Mouse (Mus musculus): ENCODE measurements around the gene Trappc3.

GRCm38 (mm10) chr4:126222631-126223030 lies 39.5 kb upstream of the Trappc3 start:
- no peak for TF ChIP-seq POLR2A (IDR thresholded peaks at IDR 0.05; ENCODE audit: control insufficient read depth in 1 of 2, insufficient read depth in 1 of 2, low read depth in 1 of 2, low read length in 2 of 2, poor library complexity in 1 of 2)
- no peak for TF ChIP-seq EP300 (IDR thresholded peaks at IDR 0.05; ENCODE audit: low read depth in 1 of 2, low read length in 2 of 2)
- no peak for TF ChIP-seq GABPA (IDR thresholded peaks at IDR 0.05; ENCODE audit: low read depth, low read length)
- TF ChIP-seq ELF1 (IDR thresholded peaks at IDR 0.05; ENCODE audit: low read depth, low read length): no peak
- no peak for TF ChIP-seq GATA1 (IDR thresholded peaks at IDR 0.05; ENCODE audit: low read depth, low read length)
- TF ChIP-seq SIN3A (IDR thresholded peaks at IDR 0.05; ENCODE audit: low read length): no peak
- no peak for TF ChIP-seq USF1 (IDR thresholded peaks at IDR 0.05; ENCODE audit: low read depth, low read length)
- TF ChIP-seq E2F4 (IDR thresholded peaks at IDR 0.05; ENCODE audit: borderline replicate concordance, low read depth, low read length): no peak
- no peak for TF ChIP-seq RCOR1 (IDR thresholded peaks at IDR 0.05; ENCODE audit: low read depth, low read length)
- TF ChIP-seq ZMIZ1 (IDR thresholded peaks at IDR 0.05; ENCODE audit: low read depth, low read length): no peak
- no peak for TF ChIP-seq SMC3 (IDR thresholded peaks at IDR 0.05; ENCODE audit: low read depth, low read length)
- TF ChIP-seq CTCF (IDR thresholded peaks at IDR 0.05 in 2 of 3, conservative IDR thresholded peaks at IDR 0.05 in 1 of 3; ENCODE audit: control insufficient read depth in 1 of 3, insufficient read depth in 1 of 3, low read depth in 2 of 3, low read length in 3 of 3, poor library complexity in 1 of 3, severe bottlenecking in 1 of 3): no peak
